Mouse (Mus musculus) fat pad, adult 2 months (tissue): Measurements from ENCODE around the gene Sez6.

Source experiments
- DNase-seq: peaks from one replicate; pipeline ENCODE4 v3.0.0-alpha.2; 2011; ENCODE audit warnings: low read depth, low spot score; ENCODE audit errors: extremely low read depth

Gene Sez6

DNA sequence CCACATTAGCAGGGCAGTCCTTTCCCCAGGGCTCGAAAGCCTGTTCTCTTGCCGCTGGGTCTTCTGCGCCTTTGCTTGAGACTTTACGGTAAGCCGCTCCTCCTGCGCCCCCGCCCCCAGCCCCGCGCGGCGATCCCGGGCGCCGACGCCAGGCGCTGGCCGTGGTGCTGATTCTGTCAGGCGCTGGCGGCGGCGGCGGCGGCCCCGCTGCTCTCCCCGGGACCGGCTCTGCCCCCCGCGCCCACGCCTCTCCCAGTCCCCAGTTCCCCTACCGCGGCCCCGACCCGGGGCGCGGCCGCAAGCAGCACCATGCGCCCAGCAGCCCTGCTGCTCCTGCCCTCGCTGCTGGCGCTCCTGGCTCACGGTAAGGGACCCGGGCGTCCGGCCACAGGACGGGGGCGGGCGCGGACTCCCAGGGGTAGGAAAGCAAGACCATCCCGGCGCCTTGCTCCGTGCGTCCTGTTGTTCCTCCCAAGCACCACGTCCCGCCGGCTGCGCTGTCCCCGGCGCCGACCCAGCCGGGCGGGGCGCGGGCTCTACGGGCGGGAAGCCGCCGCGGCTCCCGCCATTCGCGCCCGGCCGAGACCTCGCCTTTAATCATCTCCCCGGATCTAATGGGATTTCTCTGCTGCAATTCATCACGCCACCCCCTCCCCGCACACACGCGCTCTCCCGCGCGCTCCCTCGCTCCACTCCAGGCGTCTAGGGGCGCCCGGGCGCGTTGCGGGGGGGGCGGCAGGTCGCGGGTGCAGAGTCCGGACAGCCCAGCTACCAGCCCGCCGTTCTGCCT, at the start of gene Sez6:
TSS of gene Sez6 (plus strand) at position 50 of the 790 bp plus-strand sequence.
- no peak for DNase-seq

DNA sequence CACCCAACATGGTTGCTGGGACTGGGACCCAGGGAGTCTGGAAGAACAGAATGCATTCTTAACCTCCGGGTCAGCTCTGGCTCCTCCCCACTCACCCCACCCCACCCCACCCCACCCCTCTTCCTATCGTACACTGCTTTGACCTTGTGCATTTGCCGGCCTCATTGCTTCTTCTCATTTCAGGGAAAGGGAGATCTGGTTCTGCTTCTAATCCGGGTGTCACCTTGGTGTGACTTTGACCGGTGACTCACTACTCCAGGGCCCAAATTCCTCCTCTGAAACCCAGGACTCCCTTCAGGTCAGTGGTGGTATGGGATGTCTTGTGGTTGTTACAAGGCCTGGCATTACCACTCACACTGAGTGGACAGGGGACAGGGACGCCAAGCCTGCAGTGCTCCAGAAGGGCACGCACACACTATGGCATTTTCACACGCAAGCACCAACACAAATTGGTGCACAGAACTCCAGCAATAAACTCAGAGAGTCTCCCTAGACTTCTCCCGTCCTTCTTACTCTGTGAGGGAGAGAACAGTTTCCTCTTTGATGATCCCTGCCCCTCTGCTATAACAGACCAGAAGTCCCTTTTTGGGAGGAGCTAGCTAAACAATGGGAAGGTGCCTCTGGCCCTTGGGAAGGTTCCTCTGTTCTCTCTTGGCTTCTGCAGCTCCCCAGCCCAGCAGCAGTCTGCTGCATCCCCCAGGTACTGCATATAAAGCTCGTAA, 45.9 kb upstream of the Sez6 start:
- DNase-seq = no peak

DNA sequence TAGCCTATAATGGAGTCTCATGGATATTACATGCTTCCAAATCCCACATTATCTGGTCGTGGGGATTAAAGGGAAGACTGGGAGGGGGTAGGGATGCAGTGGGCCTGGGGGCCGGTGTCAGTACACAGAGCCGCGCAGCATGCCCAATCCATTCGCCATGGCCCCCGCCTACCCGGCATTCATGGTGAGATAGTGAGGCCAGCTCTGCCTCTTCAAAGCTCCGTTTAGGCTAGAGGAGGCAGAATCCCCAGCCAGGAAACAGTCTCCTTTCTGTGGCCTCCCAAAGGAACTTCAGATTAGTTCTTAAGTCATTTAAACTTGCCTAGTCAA, 45.4 kb upstream of the Sez6 start:
- DNase-seq = no peak

DNA sequence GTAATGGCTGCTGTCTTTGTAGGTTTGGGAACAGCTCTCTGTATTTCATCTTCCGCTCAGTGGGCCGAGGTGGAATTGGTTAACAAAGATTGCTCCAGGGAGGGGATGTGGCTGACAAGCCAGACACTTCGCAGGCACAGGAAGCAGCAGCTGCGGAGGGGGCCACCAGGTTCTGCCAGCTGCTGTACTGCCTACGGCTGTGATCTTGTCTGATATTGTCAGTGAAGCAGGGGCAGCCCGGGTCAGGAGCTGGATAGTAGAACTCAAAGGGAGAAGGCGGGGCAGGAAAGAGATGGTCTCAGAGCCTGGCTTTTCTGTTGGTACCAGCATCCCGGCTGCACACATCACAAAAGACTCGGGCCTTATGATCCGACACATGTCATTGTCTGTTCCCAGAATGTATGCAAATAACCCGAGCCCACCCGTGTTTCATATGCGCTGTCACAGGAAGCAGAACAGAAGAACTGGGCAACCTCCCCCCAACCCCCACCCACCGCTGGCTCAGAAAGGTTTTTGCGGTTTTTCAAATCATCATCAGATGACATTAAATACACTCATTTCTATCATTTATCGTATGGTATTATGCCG, 43.1 kb upstream of the Sez6 start:
- DNase-seq = no peak

DNA sequence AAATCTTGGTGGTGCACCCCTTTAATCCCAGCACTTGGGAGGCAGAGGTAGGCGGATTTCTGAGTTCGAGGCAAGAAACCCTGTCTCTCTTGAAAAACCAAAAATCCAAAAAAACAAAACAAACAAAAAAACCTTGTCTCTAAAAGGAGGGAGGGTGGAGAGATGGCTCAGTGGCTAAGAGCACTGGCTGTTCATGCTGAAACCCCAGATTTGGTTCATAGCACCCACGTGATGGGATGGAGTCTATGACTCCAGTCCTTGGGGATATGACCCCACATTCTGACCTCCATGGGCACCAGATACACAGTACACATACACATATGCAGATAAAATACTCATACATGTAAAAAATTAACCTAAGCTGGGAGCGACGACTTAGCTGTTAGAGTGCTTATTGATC, 41.8 kb upstream of the Sez6 start:
- no peak for DNase-seq

DNA sequence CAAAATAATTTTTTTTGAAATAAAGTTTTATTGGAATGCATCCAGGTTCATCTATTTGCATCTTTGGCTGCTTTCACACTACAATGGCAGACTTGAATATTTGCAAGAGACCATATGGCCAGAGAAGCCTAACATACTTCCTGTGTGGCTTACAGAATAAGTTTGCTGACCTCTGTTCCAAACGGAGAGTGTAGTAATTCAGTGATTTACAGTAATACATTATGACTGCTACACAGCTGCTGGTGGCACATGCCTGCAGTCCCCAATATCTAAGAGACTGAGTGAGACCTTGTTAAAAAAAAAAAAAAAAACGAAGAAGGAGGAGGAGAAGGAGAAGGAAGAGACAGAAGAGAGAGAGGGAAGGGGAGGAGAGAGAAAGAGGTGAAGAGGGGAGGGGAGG, 41.1 kb upstream of the Sez6 start:
- no peak for DNase-seq

DNA sequence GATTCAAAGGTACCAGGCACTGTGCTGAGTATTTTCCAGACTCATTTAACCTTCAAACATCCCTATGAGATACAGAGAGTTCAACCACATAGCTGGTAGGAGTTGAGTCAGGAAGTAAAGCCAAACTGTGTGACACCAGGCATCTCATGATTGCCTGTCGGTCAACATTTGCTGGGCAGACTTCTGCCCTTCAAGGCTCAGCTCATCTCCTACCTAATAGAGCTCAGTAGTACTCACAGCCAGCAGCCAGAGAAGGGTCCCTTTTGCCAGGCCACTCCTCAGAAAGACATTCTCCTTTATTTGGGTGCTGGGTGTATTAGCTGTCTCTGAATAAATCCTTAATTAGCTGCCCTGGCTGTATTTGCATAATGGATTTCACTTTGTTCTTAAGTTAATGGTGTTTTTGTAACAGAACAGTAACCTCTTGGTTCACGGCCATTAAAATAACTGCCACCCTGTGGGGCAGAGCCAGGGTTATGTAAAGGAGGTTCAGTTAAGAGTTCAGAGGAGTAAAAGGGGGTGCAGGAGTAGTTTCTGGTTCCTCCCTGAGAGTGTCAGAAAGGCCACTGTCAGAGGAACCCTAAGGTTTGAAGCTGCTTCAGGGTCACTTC, 39.8 kb upstream of the Sez6 start:
- no peak for DNase-seq

DNA sequence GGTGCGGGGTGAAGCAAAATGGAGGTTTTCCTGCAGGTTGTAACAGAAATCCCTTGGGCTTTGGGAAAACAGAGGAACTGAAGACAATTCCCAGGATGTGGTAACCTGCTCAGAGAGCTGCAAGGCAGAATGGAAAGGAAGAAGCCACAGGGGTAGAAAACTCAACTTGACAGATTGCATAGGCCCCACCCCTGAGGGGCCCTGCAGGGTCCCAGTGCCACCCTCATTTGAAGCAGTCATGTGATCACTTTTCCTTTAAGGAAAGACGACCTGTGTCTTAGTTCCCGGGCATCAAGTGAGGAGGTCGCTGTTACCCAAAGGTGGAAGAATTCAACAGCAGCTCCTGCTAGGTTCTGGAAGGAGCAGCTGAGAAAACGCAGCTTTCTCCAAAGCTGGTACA, 37.7 kb upstream of the Sez6 start:
- DNase-seq = no peak

DNA sequence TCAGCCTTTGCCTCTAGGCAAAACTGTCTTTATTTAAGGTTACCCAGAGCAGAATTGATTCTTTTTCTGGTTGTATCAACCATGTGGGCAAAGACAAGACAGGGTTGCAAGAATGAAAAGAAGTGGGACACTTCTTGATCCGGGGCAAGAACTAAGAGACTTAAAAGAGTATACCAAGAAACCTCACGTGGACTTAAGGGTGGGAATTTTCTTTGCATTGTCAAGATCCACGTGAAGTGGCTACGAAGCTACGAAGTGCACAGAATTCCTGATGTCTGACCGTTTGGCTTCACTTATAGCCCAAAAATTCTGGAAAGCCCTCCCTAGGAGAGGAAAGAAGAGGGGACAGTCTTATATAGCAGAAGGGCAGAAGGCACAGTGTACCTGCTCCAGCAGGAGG, 37.3 kb upstream of the Sez6 start:
- no peak for DNase-seq

DNA sequence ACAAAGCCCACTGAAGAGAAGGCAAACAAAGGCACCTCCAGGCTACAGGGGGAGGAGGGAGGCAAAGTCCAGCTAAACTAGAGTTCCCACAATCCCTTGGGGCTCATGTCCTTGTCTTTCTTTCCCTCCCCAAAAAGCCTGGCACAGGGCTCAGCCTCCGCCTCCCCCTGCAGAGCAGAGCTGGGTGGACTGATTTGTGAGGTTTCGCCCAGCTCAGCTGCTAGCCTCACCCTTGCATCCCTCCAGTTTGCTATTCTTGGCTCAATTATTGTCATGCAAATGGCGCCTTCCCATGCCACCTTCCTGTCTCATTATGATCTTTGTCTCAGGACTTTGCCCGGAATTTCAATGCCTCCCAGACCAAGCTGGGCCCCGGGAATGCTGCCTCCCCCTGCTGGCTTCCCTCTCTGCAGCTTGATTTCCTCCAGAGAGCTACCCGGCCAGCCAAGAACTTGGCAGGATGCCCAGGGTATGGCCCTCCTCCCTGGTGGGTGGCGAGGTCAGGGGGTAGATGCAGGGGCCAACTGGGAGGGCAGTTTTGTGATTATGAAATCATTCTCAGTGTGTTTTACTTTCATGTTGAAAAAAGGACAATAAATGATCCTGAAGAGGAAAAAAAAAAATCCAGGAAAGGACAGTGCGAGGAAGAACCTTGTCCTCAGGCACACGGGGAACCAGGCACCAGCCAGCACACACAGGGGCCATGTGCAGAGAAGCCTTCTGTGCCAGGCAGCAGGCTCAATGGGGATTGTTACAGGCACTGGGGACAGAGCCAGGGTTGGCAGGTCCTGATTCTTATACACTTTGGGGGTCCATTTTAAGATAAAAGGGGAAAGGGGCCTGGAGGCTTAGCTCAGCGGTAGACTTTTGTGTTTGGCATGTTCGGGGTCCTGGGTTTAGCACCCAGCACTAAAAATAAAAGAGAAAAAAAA, 36.5 kb upstream of the Sez6 start, which contains the start of gene Pipox:
TSS of gene Pipox (minus strand) at position 310 of the 932 bp plus-strand sequence.
- no peak for DNase-seq

DNA sequence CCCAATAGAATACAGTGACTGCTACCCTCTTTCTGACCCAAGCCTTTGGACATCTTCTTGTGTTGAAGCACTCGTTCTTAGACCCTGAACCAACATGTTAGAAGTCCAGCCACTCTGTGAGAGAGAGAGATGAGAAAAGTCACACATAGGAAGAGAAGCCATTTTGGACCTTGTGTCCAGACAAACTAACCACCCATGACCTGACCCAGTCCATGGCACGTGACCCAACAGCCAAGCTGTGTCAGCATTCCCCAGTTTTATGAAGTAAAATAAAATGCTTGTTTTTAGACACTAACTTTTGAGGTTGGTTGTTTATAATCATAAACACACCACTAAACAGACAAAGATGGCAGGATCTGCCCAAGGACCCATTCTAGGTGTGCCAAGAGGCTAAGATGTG, 35.6 kb upstream of the Sez6 start:
- DNase-seq = no peak

DNA sequence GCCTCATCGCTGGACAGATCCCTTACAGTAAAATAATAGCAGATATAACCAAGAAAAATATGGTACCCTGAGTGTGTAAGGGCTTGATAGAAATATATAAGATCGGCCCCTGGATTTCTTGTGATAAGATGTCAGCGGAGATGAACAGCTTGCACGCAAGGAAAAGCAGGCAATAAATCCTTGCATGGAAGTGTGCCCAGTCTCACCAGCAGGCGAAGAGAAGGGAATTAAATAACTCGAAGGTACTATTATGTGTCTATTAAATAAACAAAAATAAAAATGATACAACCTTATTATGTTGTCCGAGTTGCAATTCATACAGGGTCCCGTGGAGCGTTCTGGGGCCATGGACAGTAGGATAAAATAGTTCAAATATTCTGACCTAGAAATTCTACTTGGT, 34.6 kb upstream of the Sez6 start:
- DNase-seq = no peak

DNA sequence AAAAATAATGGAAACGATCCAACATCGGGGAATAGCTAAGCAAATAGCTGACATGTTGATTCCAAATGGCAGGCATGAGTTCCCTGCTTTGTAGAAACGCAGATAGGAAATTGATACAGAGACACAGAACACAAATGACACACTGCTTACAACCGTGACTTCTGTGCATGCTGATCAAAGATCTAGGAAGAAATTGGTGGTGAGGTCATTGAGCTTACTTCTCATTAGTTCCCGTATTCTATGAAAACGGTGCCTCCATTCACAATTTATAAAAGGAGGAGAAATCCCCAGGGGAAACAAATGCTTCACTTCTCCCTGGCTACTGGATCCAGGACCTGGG, 34.1 kb upstream of the Sez6 start:
- no peak for DNase-seq

DNA sequence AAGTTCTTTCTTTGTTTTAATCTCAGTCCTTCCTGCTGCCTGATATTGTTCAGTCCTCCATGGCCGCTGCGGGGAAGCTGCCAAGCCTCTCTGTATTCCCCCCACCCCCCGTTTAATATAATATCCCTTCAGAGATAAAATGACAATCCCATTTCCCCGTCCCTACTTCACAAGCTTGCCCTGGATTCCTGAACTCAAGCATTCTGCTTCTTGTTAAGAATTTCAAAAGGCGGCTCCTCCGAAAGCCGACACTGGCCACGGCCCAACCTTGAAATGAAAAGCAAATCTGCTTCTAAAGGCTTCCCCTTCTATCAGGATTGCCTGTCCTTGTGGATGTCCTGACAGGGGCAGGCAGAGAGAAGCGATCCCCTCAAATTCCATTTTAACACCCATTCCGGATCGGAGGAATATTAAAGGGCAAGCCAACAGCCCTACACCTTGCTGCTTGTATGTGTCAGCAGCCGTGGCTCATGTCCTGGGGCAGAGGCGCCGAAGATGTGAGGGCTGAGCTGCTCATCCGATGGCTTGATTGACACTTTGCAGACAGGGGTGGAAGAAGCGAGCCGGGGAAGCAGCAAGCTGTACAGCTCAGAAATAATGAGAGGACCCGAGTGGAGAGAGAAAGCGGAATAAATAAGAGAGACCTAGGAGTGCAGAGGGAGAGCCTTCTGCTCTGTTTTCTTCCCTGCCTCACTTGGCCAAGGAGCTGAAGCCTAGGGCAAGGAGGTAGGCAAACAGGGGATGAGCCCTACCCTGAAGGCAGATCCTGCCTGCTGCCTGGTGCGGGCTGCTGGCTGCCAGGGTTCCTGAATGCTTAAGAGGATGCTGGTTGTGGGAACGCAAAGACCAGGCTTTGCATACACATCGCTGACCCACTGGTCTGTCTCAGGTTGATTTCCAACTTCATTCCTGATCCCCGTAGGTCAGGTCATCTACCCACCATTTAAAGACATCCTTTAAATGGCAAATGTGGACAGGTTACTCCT, 33.5 kb upstream of the Sez6 start:
- no peak for DNase-seq

DNA sequence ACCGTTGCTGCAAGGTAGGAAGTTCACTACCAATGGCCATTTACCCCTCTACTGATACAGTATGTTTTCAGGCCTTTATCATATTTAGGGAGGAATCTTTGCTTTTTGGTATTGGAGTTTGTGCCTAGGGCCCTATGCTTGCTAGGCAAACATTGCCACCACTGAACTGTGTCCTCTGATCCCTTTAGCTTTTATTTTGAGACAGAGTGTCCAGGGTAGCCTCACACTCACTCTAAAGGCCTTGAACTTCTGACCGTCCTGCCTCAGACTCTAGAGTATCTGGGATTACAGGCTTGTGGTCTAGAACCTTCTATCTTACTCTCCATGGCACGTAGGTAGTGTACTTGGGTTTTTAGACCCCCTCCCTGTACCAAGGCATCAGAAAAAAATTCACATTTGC, 30.4 kb upstream of the Sez6 start:
- no peak for DNase-seq

DNA sequence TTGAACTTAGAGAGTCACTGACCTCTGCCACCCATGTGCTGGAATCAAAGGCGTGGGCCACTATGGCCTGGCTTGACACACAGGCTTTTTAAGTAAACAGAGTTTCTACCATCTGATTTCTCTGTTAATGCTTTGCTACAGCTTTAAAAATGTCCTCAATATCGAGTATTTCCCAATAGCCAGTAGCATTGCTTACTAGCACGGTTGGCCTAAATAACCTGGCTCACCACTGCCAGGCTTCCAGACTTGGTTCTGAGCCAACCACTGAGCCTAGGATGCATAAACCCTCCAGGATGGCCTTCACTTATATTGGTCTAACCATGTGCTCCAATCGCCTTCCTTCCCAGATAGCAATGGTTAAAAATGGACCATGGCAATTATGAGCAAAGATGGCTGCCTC, 29.9 kb upstream of the Sez6 start:
- DNase-seq = no peak

DNA sequence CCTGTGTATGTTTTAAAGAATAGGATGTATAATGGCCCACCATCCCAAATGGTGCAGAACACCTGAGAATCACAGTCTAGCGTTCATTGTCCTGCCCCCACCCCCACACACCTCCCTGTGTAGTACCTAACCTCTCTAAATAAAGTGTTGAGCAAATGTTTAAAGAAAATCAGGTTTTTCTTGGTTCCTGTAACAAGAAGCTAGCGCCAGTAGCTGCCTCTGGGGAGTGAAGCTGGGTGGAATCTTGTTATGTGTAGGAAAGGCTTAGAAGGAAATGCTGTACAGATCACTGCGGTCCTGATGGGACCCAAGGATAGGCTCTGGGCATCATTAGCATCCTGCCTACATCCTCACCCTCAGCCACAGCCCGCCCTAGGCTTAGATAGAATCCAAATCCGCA, 29.2 kb upstream of the Sez6 start:
- no peak for DNase-seq

DNA sequence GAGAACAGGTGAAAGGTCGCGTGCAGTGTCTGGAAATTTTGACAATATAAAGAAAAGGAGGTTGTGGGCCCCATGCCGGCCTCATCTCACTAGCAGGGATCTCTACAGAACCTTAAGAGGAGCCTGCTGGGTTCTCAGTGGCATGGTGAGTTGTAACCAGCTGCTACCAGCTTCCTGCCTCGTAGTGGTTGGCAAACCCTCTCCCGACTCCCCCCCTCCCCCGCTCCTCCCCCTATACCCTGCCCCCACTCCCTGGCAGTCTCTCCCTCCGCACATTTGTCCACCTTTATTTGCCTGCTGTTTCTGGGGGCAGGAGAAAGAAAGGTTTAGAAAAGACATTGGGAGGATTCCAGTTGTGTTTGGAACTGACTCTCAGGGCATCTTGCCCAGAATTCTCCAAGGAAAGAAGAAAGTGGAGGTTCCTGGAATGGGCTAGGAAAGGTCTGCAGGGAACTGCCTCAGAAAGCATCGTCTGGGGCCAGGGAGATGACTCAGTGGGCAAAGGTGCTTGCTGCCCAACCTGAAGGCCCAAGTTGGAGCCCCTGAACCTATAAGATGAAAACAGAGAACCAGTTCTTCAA, 28.7 kb upstream of the Sez6 start:
- no peak for DNase-seq

DNA sequence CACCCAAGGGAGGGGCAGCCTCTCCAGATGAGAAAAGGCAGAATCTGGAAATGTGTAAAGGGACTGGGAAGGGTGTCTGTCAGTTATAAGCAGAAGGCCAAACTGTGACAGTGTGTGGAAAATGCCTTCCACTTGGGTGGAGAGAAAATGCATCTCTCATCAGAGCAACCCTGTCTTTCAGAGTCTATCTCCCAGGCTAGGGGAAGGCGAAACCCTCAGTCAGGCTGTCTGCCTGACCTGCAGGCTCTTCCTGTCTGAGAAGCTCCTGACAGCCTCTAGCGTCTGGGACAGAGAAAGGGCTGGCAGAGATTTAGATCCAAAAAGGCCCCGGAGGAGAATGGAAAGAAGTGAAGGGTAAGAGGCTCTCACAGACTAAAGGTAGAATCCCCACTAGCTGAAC, 26.8 kb upstream of the Sez6 start:
- no peak for DNase-seq
